Mouse (Mus musculus) kidney, adult 18-20 months (tissue): Measurements from ENCODE around the gene Ccdc77.
"Not testable (repeated sequence)": the region's sequence is repeated elsewhere in the genome, so short reads cannot be mapped to it uniquely, and the experiment has no call there.

Experiments
- DNase-seq: peaks from one replicate; pipeline ENCODE4 v3.0.0; 2021

The Ccdc77 gene

DNA sequence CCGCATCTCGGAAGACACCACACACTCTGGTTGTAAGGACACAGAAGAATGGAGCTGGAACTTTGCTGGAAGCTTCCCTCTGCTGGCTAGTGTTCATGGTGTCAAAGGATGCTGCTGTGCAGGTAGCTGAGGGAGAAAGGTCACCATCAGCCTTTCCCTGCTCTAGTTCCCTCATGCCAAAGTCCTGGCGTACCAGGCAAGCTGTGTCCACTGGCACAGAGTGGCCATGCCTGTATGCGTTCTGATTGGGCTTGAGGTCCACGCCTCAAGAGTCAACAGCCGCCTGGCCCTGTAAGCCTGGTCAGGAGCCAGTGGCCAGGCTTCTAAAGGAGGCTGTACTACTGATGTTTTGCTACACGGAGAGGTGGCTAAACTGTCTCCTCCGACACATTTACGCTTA is 54.8 kb downstream of the Ccdc77 start:
- peak; percentile 41 for DNase-seq

DNA sequence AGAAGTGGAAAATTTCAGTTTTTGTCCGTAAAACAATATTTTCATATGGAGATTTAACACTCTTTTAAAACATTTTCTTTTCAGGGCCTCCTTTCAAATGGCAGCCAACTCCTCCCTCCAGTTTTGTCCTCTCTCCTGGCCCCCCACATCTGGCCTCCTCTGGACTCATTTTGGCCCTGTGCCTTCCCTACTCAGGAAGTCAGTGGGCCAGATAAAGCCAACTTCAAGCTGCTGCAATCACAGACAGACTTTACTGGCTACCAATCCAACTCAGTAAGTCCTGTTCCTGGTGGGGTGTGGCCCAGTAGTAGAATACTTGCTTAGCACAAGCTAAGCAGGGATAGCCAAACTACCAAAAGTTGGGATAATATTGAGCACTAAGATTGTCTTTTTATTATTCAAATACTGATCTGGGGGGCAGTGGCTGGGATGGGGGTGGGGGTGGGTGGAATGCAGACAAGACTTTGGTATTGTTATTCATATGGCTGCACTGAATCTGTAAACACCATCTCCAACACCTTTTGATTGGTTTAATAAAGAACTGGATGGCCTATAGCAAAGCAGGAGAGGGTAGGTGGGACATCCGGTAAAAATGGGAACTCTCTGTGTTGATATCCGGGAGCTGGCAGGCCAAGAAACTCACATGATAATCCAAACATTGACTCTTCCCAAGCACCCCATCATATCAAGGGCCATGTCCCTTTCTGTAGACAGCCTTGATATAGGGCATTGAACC is 57.1 kb downstream of the Ccdc77 start:
- no peak for DNase-seq

GRCm38 (mm10) chr6:120302755-120303316 is 61.3 kb downstream of the Ccdc77 start:
- DNase-seq = peak; percentile 20

DNA sequence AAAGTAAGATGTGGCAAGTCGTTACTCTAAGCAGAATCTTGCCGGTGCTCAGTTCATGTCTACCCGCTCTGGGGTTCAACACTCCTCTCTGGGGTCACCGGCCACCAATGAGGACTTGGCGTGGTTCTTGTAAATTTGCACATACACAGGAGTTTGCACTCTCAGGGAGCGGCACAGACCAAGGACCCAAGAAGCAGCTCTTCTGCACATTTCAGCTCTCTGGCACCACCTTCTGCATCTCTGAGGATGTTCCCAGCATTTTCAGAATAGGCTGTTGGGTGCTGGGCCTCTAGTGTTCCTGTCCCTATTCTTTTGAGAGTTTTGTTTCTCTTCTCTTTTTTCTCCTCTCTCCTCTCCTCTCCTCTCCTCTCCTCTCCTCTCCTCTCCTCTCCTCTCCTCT is 63.0 kb downstream of the Ccdc77 start:
- peak; percentile 49 for DNase-seq

GRCm38 (mm10) chr6:120296589-120296988 is 67.6 kb downstream of the Ccdc77 start:
- not testable (repeated sequence) for DNase-seq

GRCm38 (mm10) chr6:120294785-120295133 is 69.4 kb downstream of the Ccdc77 start:
- peak; percentile 89 for DNase-seq

DNA sequence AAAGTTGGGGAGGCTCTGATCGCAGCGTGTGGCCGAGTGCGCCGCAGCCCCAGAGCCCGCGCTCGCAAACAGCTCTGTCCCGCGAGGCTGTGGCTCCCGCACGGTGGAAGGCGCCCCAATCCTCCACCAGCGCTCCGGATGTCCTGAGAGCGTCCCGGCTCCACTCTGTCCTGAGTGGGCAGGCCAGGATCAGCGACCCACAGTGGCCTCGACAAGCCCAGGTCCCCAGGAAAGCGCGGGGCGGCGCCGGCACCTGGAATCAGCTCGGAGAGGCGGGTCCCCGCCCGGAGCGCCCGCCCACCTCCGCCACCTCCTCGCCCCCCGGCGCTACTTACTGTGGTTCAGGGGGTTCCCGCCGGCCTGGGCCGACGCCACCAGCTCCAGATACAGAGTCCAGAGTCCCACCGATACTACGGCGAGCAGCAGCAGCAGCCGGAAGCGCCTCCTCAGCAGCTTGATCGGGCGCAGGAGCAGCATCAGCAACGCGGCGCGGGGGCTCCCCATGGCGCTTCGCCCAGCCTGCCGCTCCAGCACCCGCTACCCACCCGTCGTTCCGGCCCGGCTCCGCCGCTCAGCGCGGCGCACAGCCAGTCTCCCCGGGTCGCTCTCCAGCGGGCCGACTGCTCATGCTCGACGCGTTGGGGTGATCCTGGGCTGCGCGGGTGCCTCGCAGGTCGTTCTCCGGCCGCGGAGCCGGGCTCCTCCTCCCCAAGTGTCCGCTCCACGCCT is 70.0 kb downstream of the Ccdc77 start, which contains the start of the genes D330020A13Rik and B4galnt3:
Gene D330020A13Rik (plus strand): TSS at position 309 of the 729 bp plus-strand sequence.
Gene B4galnt3 (minus strand): TSS at position 504 of the 729 bp plus-strand sequence.
- peak; percentile 68 for DNase-seq

DNA sequence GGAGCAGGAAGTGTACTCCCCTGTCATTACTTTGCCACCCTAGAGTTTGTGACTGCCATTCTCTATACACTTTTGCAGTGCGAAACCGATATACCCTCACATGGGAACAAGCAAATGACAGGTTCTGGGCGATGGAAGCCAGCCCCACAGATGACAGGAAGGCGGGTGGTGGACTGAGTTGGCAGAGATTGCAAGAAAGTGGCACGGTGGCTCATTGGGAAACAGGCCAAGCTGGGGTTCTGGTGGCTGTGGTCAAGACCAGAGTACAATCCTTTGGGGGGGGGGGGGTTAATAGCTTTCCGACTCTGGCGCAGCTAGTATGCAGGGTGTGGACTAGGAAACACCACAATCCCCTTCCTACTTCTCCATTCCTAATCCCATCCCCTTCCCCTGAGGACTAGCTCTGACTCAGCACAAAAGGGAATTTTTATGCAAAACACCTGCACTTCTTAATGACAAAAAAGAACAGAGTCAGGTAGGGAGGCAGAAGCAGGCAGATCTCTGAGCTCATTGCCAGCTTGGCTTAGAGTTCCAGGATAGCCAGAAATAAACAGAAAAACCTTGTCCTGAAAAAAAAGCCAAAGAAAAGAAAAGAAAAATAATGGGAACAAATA is 72.7 kb downstream of the Ccdc77 start:
- DNase-seq = no peak

DNA sequence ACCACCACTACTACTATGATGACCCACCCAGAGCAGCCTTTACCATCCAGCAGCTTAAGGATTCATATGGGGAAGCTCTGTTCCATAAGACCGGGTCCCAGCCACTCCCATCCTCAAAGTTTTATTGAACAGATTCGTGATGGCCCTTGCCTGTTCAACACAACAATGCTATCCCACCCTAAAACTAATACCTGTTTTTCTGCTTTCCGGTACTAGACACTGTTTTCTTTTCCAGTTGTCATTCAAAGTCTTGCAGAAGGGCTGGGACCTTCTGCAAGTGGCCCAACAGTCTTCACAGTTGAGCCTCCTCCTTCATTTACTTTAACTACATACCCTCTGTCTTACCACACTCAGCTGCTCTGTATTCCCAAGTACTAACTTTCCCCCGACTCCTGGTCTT is 74.7 kb downstream of the Ccdc77 start:
- DNase-seq = no peak

- no peak for DNase-seq
These were observed 75.6 kb downstream of the Ccdc77 start for GRCm38 (mm10) chr6:120288541-120288940.

DNA sequence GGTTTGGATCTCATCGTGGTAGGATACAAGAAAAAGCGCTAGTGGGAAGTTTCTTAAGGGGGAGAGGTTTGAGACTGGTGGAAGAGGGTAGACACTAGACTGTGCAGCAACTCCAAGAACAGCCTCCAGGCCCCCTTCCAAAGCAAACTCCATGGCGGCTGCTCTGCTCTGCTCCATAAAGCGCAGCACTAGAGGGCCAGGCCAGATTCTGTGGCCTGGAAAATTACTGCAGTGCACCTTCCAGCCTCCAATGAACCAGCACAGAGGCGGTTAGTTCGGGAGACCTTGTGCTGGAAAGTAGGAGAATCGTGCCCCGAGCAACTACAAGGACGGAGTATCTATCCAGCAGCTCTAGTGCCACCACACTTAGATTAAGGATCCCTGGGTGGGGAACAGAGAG is 76.9 kb downstream of the Ccdc77 start:
- peak; percentile 23 for DNase-seq

GRCm38 (mm10) chr6:120276874-120277449 is 87.2 kb downstream of the Ccdc77 start:
- no peak for DNase-seq

DNA sequence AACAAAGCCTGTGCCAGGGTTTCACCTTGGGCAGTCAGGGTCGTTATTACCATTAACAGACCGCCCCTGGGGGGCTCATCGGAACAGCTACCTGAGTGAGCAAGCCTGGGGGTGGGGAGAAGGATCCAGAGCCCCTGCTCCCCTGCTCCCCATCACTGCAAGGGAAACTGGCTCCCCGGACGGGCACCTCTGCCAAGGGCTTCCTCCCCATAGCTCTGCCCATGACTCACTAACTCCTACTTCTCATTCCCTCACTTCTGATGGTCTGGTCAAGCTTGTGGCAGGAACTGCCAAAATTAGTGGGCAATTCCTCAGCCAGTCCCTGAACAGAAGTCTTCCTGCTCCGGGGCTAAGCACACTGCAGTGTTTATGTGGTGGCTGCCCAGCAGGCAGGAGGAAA is 88.9 kb downstream of the Ccdc77 start:
- no peak for DNase-seq

- no peak for DNase-seq
These were observed 89.3 kb downstream of the Ccdc77 start for GRCm38 (mm10) chr6:120274887-120275286.
